Mouse (Mus musculus): ENCODE results near the gene Lrguk.

DNA sequence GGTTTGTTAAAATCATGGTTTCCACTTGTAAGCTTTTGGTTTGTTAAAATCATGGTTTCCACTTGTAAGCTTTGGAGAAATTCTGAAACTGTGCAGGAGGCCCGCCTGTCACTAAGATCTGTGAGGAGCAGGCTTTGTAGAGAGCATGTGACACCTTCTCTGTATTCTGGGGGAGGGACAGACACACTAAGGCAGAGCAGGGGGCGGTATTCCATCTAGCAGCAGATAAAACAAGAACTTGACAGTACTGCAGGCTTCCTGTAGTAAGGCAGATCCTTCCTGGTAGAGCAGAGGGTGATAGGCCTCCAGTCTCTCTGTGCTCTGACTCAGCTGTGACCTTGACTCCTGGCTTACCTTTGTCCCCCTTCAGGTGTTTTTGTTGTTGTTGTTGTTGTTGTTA, 100.0 kb downstream of the Lrguk start:
- TF ChIP-seq CTCF (IDR thresholded peaks at IDR 0.05) = no peak
- TF ChIP-seq POLR2A (IDR thresholded peaks at IDR 0.05; ENCODE audit: insufficient read depth, low read depth, low read length) = no peak
- no peak for TF ChIP-seq EP300 (IDR thresholded peaks at IDR 0.05; ENCODE audit: insufficient read depth, low read depth, low read length)
